Comparison of ENCODE assay signal across 21 mouse cellular contexts in genomic region chr15:103362333-103362732, GRCm38 (mm10). TPM values are rescaled to one million over a fixed set of nuclear protein-coding genes. Genes with fewer than 3 reads are reported as not detected.
DNase-seq lines count a peak whose midpoint lies in the region; ATAC-seq lines count a peak whose summit lies in the region.
"Had no signal": no experiment of that assay in that cellular context is flagged by ENCODE, and none has a peak within 500 bp of the region (broad histone marks: within the 10 kb centered on the region; RNA-seq: fewer than 3 reads in every experiment).

No protein-coding gene starts in this region.

- no peak overlapping the region for H3K9ac ChIP-seq in heart, embryonic 12.5 days
- no peak overlapping the region for H3K9ac ChIP-seq in liver, embryonic 11.5 days (ENCODE audit: low read depth, low read length)
- H3K9ac ChIP-seq: forebrain, embryonic 13.5 days; hindbrain, embryonic 15.5 days; intestine, embryonic 15.5 days; neural tube, embryonic 12.5 days had no signal

- no peak overlapping the region for H3K4me3 ChIP-seq in heart, embryonic 12.5 days
- no peak overlapping the region for H3K4me3 ChIP-seq in liver, embryonic 11.5 days (ENCODE audit: low read depth, low read length)
- H3K4me3 ChIP-seq: forebrain, embryonic 13.5 days; hindbrain, embryonic 15.5 days; intestine, embryonic 15.5 days; limb, embryonic 10.5 days; neural tube, embryonic 12.5 days had no signal

- no peaks in the 10 kb centered on the region for H3K27me3 ChIP-seq in heart, embryonic 12.5 days (replicated peaks)
- no peaks in the 10 kb centered on the region for H3K27me3 ChIP-seq in liver, embryonic 11.5 days (replicated peaks; ENCODE audit: control insufficient read depth, insufficient read depth, low read length)
- H3K27me3 ChIP-seq: CH12.LX; intestine, embryonic 15.5 days had no signal

- H3K9me3 ChIP-seq in heart, embryonic 12.5 days (replicated peaks), result no peaks in the 10 kb centered on the region
- no peaks in the 10 kb centered on the region for H3K9me3 ChIP-seq in liver, embryonic 11.5 days (ENCODE audit: control insufficient read depth, low read length)
- H3K9me3 ChIP-seq: forebrain, embryonic 13.5 days; hindbrain, embryonic 15.5 days; intestine, embryonic 15.5 days; limb, embryonic 10.5 days; neural tube, embryonic 12.5 days had no signal

- peaks cover 75% of the 10 kb centered on the region for H3K4me1 ChIP-seq in heart, embryonic 12.5 days (replicated peaks)
- H3K4me1 ChIP-seq in liver, embryonic 11.5 days (replicated peaks; ENCODE audit: control insufficient read depth, insufficient read depth, low read length), result peaks cover 57% of the 10 kb centered on the region

- no peak for DNase-seq in heart, postnatal 4 days
- DNase-seq in MEL-GATA-1-ER (ENCODE audit: extremely low read depth, low read depth), result peak; percentile 80
- no peak for DNase-seq in liver, embryonic 11.5 days (ENCODE audit: low spot score)
- DNase-seq in urinary bladder, postnatal 25 days (ENCODE audit: low spot score), result no peak
- DNase-seq in layer of hippocampus, adult 9-11 months, result no peak
- DNase-seq: cerebellum, adult 9-10 months; gastrocnemius, postnatal 36 days; heart, postnatal 14 days; kidney, adult 9 months; kidney, postnatal 4 days; lung, adult 2 months; thymus, postnatal 14 days had no signal

- 72% methylated on average over 7 of the region's 7 CpGs for WGBS in heart, embryonic 12.5 days
- 49% methylated on average over 6 of the region's 7 CpGs for WGBS in liver, embryonic 11.5 days

- 0 out of 2 replicates have a peak overlapping the region, but pooled peaks have one; percentile 54 for H3K27ac ChIP-seq in heart, embryonic 12.5 days (ENCODE audit: poor library complexity, severe bottlenecking)
- 0 out of 2 replicates have a peak overlapping the region, but pooled peaks have one; percentile 29 for H3K27ac ChIP-seq in liver, embryonic 11.5 days (ENCODE audit: low read depth, low read length)
- H3K27ac ChIP-seq: forebrain, embryonic 13.5 days; hindbrain, embryonic 15.5 days; intestine, embryonic 15.5 days; neural tube, embryonic 12.5 days had no signal

- H3K36me3 ChIP-seq in heart, embryonic 12.5 days, result peaks cover 23% of the 10 kb centered on the region
- H3K36me3 ChIP-seq in liver, embryonic 11.5 days (ENCODE audit: control insufficient read depth, insufficient read depth, low read length), result 0 out of 2 replicates have a peak, but pooled peaks cover 2% of the 10 kb centered on the region
- H3K36me3 ChIP-seq: hindbrain, embryonic 15.5 days; intestine, embryonic 15.5 days; neural tube, embryonic 12.5 days had no signal

- H3K4me2 ChIP-seq in heart, embryonic 12.5 days, result no peak overlapping the region
- peak overlapping the region; percentile 45 for H3K4me2 ChIP-seq in liver, embryonic 11.5 days
- H3K4me2 ChIP-seq: forebrain, embryonic 13.5 days; hindbrain, embryonic 15.5 days; intestine, embryonic 15.5 days; neural tube, embryonic 12.5 days had no signal

- no peak for ATAC-seq in heart, embryonic 12.5 days (ENCODE audit: insufficient number of reproducible peaks, low FRiP score)
- peak; percentile 33 for ATAC-seq in liver, embryonic 11.5 days (replicated peaks; ENCODE audit: low FRiP score)
- peak; percentile 55 for ATAC-seq in megakaryocyte progenitor cell, adult 5-6 weeks (replicated peaks; ENCODE audit: poor library complexity)
- ATAC-seq: forebrain, embryonic 13.5 days; intestine, embryonic 15.5 days had no signal

RNA-seq across cellular contexts. Expression of gene Itga5, which starts 4.2 kb away (rescaled TPM):
- polyA plus RNA-seq in heart, embryonic 12.5 days (2016; fragmentation: Nextera tagmentation; extraction: Ambion mirVana), result 111 and 115 TPM in 2 replicates
- 100 to 1,000 TPM; 120 to 121 TPM for total RNA-seq in heart, postnatal 4 days (2021)
- 35.4 and 35.7 TPM in 2 replicates for polyA plus RNA-seq in liver, embryonic 11.5 days (2014; fragmentation: Nextera tagmentation; extraction: Ambion mirVana)
- 16.4 and 17.3 TPM in 2 replicates for total RNA-seq in megakaryocyte progenitor cell, adult 5-6 weeks (2015)
- total RNA-seq in megakaryocyte progenitor cell, adult 5-6 weeks (2017), result 8.4 and 10.5 TPM in 2 replicates

RNA-seq across cellular contexts. Expression of gene Zfp385a, which starts 22.4 kb away (rescaled TPM):
- polyA plus RNA-seq in heart, embryonic 12.5 days (2016; fragmentation: Nextera tagmentation; extraction: Ambion mirVana), result 9.2 and 10.3 TPM in 2 replicates
- 10 to 100 TPM; 21.9 to 22.0 TPM for total RNA-seq in heart, postnatal 4 days (2021)
- polyA plus RNA-seq in liver, embryonic 11.5 days (2014; fragmentation: Nextera tagmentation; extraction: Ambion mirVana), result 23.2 and 24.8 TPM in 2 replicates
- 11.5 and 12.4 TPM in 2 replicates for total RNA-seq in megakaryocyte progenitor cell, adult 5-6 weeks (2015)
- 2.0 and 3.2 TPM in 2 replicates for total RNA-seq in megakaryocyte progenitor cell, adult 5-6 weeks (2017)

RNA-seq across cellular contexts. Expression of gene Gpr84, which starts 51.9 kb away (rescaled TPM):
- polyA plus RNA-seq in heart, embryonic 12.5 days (2016; fragmentation: Nextera tagmentation; extraction: Ambion mirVana), result 0.17 and 0.29 TPM in 2 replicates
- not detected for total RNA-seq in heart, postnatal 4 days (2021)
- polyA plus RNA-seq in liver, embryonic 11.5 days (2014; fragmentation: Nextera tagmentation; extraction: Ambion mirVana), result 0.49 and 0.78 TPM in 2 replicates
- total RNA-seq in megakaryocyte progenitor cell, adult 5-6 weeks (2015), result 1.8 and 3.4 TPM in 2 replicates
- total RNA-seq in megakaryocyte progenitor cell, adult 5-6 weeks (2017), result 1.8 and 2.3 TPM in 2 replicates
- total RNA-seq: gastrocnemius, postnatal 36 days; heart, postnatal 14 days had no signal
- polyA plus RNA-seq: embryonic facial prominence, embryonic 11.5 days had no signal

Comparison
In these comparisons a context has a peak if more than half of its experiments do, and no peak if none do; other contexts are left out.
1. RNA of gene Itga5, which starts 4.2 kb away (total RNA-seq): 120 to 121 TPM in heart, postnatal 4 days; 8.4 to 17.3 TPM in megakaryocyte progenitor cell, adult 5-6 weeks; every median in the first group is over 4 times any median in the second.